Mouse (Mus musculus): ENCODE data around the gene Cfap45. TPM values are rescaled to one million over a fixed set of nuclear protein-coding genes. Genes with fewer than 3 reads are reported as not detected.
A peak's percentile ranks its signal among the peaks of the same experiment; 100 is the strongest.

The Cfap45 gene
- polyA plus RNA-seq (2015; fragmentation: Nextera tagmentation; extraction: Ambion mirVana): 2.3 and 3.3 TPM in 2 replicates

DNA sequence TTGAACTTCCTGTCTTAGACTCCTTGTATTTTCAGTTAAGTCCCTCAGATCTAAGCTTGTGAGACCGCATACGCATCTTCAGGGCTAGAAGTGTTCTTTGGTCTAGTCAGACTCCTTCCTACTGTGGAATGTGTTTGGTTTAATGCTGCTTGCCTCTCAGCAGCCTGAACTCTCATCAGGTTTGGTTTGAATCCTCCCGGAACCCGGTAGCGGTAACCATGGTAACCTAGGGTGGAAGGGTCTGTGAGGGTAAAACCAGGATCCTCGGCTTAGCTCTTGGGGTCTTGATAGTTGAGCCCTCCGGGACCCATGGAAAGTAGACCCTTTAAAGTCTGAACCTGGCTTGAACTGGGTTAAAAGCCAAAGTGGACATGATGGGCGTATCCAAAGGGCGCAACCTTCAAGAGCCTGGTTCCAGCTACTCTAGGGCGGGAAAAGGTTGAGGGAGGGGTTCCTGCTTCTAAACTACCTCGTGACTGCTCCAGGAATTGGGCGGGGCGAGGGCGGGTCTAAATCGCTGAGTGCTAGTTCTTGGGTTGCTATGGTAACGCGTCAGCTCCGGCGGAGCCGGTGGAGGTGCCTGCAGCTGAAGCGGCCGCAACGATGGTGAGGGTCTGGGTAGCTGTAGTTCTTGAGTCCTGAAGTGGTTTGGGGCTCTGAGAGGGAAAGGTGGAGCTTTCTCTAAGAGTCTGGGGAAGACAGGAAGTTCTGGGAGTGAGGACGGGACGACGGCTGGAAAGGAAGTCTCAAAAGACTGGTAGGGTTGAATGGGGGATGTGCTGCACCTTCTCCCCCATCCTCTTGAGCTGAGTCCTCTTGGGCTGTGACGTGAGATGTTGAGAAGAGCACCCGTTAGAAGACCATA lies at the start of gene Cfap45:
TSS of gene Cfap45 (plus strand) at position 226 of the 865 bp plus-strand sequence.
- peaks cover 26% of the 10 kb centered on the region for H3K4me1 ChIP-seq (replicated peaks)

DNA sequence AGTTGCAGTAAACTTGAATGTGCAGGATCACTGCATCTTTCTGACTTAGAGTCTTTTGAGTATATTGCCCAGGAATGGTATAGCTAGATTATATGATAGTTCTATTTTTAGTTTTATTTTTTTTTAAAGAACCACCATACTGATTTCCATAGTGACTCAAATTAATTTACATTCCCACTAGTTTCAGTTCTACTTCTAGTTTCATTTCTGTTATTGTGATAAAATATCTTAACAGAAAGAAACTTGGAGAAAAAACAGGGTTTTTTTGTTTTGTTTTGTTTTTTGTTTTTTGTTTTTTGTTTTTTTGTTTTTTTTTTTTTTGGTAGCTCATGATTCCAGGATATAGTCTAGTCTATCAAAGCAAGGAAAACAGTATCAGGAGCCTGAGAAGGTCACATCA lies 47.7 kb upstream of the Cfap45 start:
- Histone ChIP-seq H3K4me3 (no peak overlapping the region), H3K4me1 (replicated peaks) (peaks cover 10% of the 10 kb centered on the region), H3K27ac (no peak overlapping the region), H3K9ac (no peak overlapping the region), H3K36me3 (no peaks in the 10 kb centered on the region), H3K4me2 (no peak overlapping the region), H3K9me3 (replicated peaks) (no peaks in the 10 kb centered on the region), H3K27me3 (no peaks in the 10 kb centered on the region)
- ATAC-seq (replicated peaks; ENCODE audit: insufficient number of reproducible peaks, insufficient read depth, low FRiP score, low read depth): no peak

More for the DNA sequence above, at the start of gene Cfap45:
- peak; percentile 64 for ATAC-seq (replicated peaks; ENCODE audit: insufficient number of reproducible peaks, insufficient read depth, low FRiP score, low read depth)
- peak within 1 kb of the TSS; percentile 50 for H3K4me3 ChIP-seq
- H3K9ac ChIP-seq: no peak within 1 kb of the TSS
- no peaks in the 10 kb centered on the region for H3K36me3 ChIP-seq
- no peaks in the 10 kb centered on the region for H3K27me3 ChIP-seq
- peak within 1 kb of the TSS; percentile 33 for H3K27ac ChIP-seq
- H3K9me3 ChIP-seq (replicated peaks): no peaks in the 10 kb centered on the region
- peak within 1 kb of the TSS; percentile 67 for H3K4me2 ChIP-seq
- 4% methylated on average over 28 of the region's 28 CpGs for WGBS

DNA sequence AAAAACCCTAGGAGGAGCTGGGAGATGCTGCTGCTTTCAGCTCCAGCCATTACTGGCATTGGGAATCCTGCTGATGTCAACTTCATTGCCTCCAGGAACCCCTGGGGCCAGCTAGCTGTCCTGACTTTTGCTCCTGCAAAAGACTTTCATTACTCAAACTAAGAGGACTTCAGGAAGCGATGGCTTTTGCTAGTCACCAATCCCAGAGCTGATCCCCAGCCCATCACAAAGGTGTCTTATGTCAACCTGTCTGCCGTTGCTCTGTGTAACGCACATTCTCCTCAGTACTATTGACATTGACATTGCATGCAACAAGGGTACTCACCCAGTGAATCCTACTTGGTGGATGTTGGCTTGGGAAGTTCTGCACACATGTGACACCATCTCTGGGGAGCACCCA lies 46.4 kb upstream of the Cfap45 start:
- no peak for ATAC-seq (replicated peaks; ENCODE audit: insufficient number of reproducible peaks, insufficient read depth, low FRiP score, low read depth)
- WGBS: 72% methylated on average over 3 of the region's 3 CpGs

DNA sequence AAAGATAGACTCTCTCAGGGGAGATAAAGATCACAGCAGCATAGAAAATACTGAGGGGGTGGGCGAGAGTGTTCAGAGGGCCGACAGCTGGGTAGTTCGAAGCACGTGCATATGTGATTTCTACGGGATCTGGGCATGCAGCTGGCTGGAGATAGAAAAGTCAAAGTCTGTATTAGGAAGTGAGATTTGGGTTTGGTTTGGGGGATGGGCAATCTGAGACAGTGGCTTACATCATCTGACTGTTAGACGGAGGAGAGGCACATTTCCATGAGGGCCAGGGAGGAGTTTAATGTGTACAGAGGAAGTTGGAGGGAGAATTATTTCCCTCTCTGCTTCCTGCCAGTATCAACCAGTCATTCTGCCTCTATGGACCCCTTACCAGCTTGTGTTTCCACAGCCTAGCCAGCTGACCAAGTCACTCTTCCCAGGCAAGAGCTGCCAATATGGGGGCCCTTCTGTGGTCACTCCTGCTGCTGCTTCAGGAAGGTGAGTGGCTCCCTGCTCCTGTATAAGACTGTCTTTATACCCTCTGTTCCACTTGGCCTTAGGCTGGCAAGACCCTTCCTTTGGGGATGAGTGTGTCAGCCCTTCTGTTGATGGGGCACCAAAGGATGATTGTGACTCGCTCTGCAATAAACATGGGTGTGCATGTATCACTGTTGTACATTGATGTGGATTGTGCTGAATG lies 45.4 kb upstream of the Cfap45 start, which contains the start of gene Slamf9:
TSS of gene Slamf9 (plus strand) at position 305 of the 688 bp plus-strand sequence.
- Histone ChIP-seq H3K36me3 (no peaks in the 10 kb centered on the region), H3K9me3 (replicated peaks) (no peaks in the 10 kb centered on the region), H3K27me3 (no peaks in the 10 kb centered on the region), H3K4me3 (no peak within 1 kb of the TSS), H3K4me2 (no peak within 1 kb of the TSS), H3K27ac (no peak within 1 kb of the TSS), H3K4me1 (replicated peaks) (0 out of 2 replicates have a peak, but pooled peaks cover 3% of the 10 kb centered on the region), H3K9ac (no peak within 1 kb of the TSS)
- 37% methylated on average over 7 of the region's 7 CpGs for WGBS
- ATAC-seq (replicated peaks; ENCODE audit: insufficient number of reproducible peaks, insufficient read depth, low FRiP score, low read depth): peak; percentile 55; the same call in 1 of the 2 replicates

More for the DNA sequence above, 46.4 kb upstream of the Cfap45 start:
- Histone ChIP-seq H3K36me3 (no peaks in the 10 kb centered on the region), H3K9me3 (replicated peaks) (no peaks in the 10 kb centered on the region), H3K4me1 (replicated peaks) (peaks cover 10% of the 10 kb centered on the region), H3K4me3 (no peak overlapping the region), H3K27me3 (no peaks in the 10 kb centered on the region), H3K9ac (no peak overlapping the region), H3K4me2 (no peak overlapping the region), H3K27ac (no peak overlapping the region)

DNA sequence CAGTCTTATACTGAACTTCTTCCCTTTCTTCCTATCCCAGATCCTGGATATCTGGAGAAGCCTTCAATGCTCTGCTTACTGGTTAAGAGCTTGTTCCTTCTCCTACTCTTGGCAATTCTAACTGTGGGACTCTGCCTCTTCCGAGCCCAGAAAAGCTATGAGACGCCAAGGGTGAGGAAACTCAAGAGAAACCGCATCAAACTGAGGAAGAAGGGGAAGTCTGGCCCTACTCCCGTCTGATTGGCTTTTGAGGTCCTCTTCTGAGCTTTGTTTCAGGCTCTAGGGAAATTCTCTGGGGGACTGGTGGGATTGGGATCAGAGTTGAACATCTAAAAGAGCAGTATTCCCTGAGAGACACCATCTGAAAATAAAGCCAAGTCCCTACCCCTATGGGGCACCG lies 42.6 kb upstream of the Cfap45 start:
- H3K4me2 ChIP-seq: no peak overlapping the region
- no peaks in the 10 kb centered on the region for H3K36me3 ChIP-seq
- ATAC-seq (replicated peaks; ENCODE audit: insufficient number of reproducible peaks, insufficient read depth, low FRiP score, low read depth): no peak
- 72% methylated on average over 5 of the region's 5 CpGs for WGBS
- H3K27me3 ChIP-seq: no peaks in the 10 kb centered on the region
- H3K27ac ChIP-seq: no peak overlapping the region
- peaks cover 20% of the 10 kb centered on the region for H3K4me1 ChIP-seq (replicated peaks)
- no peak overlapping the region for H3K4me3 ChIP-seq
- H3K9me3 ChIP-seq (replicated peaks): no peaks in the 10 kb centered on the region
- no peak overlapping the region for H3K9ac ChIP-seq

DNA sequence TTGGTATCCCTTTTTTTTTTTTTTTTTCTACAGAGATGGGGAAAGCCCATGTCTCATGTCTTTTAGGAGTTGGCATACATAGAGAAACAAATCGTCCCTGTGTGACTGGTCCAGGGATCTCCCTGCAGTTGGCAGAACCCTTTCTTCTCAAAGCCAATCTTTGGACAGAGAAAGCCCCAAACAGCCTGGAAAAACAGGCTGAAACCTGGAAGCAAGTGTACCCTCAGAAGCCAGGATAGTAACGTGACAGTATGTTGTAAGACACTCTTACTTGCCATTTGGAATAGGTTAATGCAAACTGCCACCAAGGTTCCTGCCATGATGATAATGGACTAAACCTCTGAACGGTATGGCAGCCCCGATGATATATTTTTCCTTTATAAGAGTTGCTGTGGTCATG lies 40.2 kb upstream of the Cfap45 start:
- 88% methylated on average over 4 of the region's 4 CpGs for WGBS
- peaks cover 7% of the 10 kb centered on the region; the same call in 1 of the 2 replicates for H3K27me3 ChIP-seq
- ATAC-seq (replicated peaks; ENCODE audit: insufficient number of reproducible peaks, insufficient read depth, low FRiP score, low read depth): no peak
- H3K9ac ChIP-seq: no peak overlapping the region
- no peaks in the 10 kb centered on the region for H3K36me3 ChIP-seq
- H3K4me2 ChIP-seq: no peak overlapping the region
- H3K27ac ChIP-seq: no peak overlapping the region
- H3K4me1 ChIP-seq (replicated peaks): peaks cover 20% of the 10 kb centered on the region
- H3K4me3 ChIP-seq: no peak overlapping the region
- H3K9me3 ChIP-seq (replicated peaks): no peaks in the 10 kb centered on the region

DNA sequence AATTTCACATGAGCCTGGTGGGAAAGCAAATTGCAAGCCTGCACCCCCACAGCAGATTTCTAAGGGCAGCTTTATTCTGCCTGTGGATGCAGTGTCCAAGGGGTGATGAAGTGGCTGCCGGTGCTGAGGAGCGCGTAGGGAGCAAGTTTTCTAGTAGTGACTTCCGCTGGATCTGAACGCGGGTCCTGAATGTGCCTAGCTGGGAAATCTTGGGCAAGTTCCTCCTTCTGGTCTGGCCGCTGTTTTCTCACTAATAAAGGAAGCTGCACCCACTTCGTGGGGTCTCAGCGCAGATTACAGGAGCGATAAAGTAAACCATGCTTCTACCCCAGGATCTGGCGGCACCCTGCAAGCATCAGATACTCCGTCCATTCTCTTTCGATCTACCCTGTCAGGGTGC lies 39.5 kb upstream of the Cfap45 start:
- no peak for ATAC-seq (replicated peaks; ENCODE audit: insufficient number of reproducible peaks, insufficient read depth, low FRiP score, low read depth)
- 19% methylated on average over 13 of the region's 13 CpGs for WGBS

DNA sequence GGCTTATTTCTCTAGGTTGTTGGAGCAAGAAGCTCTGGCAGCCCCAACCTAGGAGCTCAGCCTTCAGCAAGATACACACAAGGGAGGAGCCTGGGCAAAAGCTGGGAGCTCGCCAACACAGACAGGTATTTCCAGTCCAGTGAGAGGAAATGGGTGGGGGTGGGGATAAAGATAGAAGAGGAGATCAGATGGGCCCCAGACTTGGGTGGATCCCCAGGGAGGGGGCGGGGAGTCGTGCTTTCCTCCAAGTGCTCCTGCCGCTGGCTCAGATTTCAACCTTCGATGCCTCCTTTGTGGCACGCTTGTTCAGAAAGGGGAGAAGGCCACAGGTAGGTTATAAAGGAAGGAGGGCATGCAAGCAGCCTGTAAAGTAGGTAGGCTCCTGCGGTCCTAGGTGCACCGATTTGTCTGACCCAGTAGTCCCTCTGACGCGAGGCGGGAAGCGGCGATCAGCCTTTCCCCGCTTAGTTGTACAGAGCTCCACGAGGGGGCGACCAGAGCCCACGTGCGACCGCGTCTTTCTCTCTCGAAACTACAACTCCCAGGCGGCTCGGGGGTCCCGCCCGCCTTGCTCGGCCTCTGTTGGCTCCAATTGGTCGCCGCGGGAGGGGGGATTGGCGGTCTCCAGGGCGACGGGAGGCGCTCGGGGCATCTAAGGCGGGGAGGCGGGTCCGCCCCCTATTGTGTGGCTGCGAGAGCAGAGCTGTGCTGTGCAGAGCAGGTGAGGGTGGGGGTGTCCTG lies 38.9 kb upstream of the Cfap45 start, which contains the start of gene Igsf9:
TSS of gene Igsf9 (plus strand) at position 249 of the 741 bp plus-strand sequence.
- ATAC-seq (replicated peaks; ENCODE audit: insufficient number of reproducible peaks, insufficient read depth, low FRiP score, low read depth): peak; percentile 94
- Histone ChIP-seq H3K27me3 (peaks cover 14% of the 10 kb centered on the region; the same call in 1 of the 2 replicates), H3K4me1 (replicated peaks) (peaks cover 19% of the 10 kb centered on the region), H3K4me3 (peak within 1 kb of the TSS; percentile 61), H3K4me2 (peak within 1 kb of the TSS; percentile 96), H3K27ac (peak within 1 kb of the TSS; percentile 57; the same call in 1 of the 2 replicates), H3K9ac (peak within 1 kb of the TSS; percentile 54), H3K9me3 (replicated peaks) (no peaks in the 10 kb centered on the region), H3K36me3 (no peaks in the 10 kb centered on the region)
- 1% methylated on average over 38 of the region's 38 CpGs for WGBS

More for the DNA sequence above, 39.5 kb upstream of the Cfap45 start:
- Histone ChIP-seq H3K4me2 (peak overlapping the region; percentile 96), H3K36me3 (no peaks in the 10 kb centered on the region), H3K4me1 (replicated peaks) (peaks cover 19% of the 10 kb centered on the region), H3K4me3 (peak overlapping the region; percentile 61), H3K9ac (no peak overlapping the region), H3K27ac (no peak overlapping the region), H3K9me3 (replicated peaks) (no peaks in the 10 kb centered on the region), H3K27me3 (peaks cover 8% of the 10 kb centered on the region; the same call in 1 of the 2 replicates)

DNA sequence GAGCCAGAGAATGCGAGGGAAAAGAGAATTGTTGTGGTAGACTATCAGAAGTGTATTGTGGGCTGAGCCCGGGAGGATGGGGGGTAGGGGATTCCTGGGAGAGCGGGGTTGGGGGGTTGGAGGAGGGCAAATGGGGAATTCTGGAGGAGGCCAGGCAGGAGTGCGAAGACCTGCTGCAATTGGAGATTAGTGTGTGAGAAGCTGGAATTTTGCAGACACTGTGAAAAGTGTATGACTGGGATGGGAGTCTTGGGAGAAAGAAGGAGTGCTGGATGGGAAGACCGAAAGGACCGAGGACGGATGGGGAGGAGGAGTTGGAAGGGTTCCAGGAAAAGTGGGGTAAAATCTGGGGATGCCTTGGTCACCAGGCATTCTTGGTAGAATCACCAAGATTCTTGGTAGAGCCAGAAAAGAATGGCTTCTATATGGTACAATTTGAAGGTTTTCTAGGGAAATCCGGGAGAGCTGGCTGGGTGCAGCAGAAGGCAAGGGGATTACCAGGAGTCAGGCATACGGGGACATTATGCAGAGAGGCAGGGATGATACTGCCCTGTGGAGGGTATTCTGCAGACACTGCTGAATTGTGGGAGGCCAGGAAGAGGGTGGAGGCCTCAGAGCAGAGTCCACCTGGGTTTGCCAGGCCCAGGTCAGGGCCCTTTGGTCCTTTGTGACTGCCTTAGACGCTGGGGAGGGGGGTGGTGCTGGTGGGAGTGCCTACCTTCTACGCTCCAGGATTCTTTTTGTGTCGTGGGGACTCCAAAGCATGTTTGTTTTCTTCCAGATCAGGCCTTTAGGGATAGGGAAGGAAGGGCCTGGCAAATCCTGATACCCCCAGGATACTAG lies 37.9 kb upstream of the Cfap45 start:
- Histone ChIP-seq H3K4me3 (peak overlapping the region; percentile 61), H3K36me3 (no peaks in the 10 kb centered on the region), H3K27ac (no peak overlapping the region; the same call in 1 of the 2 replicates), H3K9me3 (replicated peaks) (no peaks in the 10 kb centered on the region), H3K4me1 (replicated peaks) (peaks cover 19% of the 10 kb centered on the region), H3K27me3 (peaks cover 14% of the 10 kb centered on the region; the same call in 1 of the 2 replicates), H3K9ac (peak overlapping the region; percentile 54), H3K4me2 (peak overlapping the region; percentile 96)
- no peak for ATAC-seq (replicated peaks; ENCODE audit: insufficient number of reproducible peaks, insufficient read depth, low FRiP score, low read depth)
- WGBS: 18% methylated on average over 12 of the region's 12 CpGs

DNA sequence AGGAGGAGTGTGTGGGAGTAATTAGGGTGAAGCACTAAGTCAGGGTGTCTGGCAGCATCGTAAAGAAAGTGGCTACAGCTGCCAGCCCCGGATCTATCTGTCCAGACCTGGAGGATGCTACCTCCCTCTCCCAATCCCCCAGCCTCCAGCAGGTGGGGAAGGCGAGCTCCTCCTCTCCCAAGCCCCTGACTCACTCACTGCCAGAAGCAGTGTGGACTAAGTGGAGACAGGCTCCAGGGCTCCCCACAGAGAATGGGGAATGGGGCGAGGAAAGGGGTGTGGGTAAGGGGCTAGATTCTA lies 37.3 kb upstream of the Cfap45 start:
- Histone ChIP-seq H3K27me3 (peaks cover 14% of the 10 kb centered on the region; the same call in 1 of the 2 replicates), H3K4me3 (no peak overlapping the region), H3K27ac (no peak overlapping the region), H3K9ac (no peak overlapping the region), H3K4me2 (no peak overlapping the region), H3K36me3 (no peaks in the 10 kb centered on the region), H3K9me3 (replicated peaks) (no peaks in the 10 kb centered on the region), H3K4me1 (replicated peaks) (peaks cover 19% of the 10 kb centered on the region)
- no peak for ATAC-seq (replicated peaks; ENCODE audit: insufficient number of reproducible peaks, insufficient read depth, low FRiP score, low read depth)
- WGBS: 37% methylated on average over 4 of the region's 4 CpGs
